Mouse (Mus musculus) spleen, adult 2 months (tissue): Measurements from ENCODE around the gene Hist1h2bj.

Source experiments
- CTCF ChIP-seq: fragments of 200-500 bp; IDR thresholded peaks from 2 replicates; pipeline ENCODE4 v1.5.1; 2011; ENCODE audit warnings: mild to moderate bottlenecking, inconsistent platforms; ENCODE audit not compliant: insufficient read depth, insufficient read length, insufficient replicate concordance; ENCODE audit errors: extremely low read depth
- POLR2A ChIP-seq: fragments of 200-500 bp; IDR thresholded peaks from 2 replicates; pipeline ENCODE4 v1.6.1; 2011; ENCODE audit warnings: low read depth, low read length, inconsistent platforms

DNA sequence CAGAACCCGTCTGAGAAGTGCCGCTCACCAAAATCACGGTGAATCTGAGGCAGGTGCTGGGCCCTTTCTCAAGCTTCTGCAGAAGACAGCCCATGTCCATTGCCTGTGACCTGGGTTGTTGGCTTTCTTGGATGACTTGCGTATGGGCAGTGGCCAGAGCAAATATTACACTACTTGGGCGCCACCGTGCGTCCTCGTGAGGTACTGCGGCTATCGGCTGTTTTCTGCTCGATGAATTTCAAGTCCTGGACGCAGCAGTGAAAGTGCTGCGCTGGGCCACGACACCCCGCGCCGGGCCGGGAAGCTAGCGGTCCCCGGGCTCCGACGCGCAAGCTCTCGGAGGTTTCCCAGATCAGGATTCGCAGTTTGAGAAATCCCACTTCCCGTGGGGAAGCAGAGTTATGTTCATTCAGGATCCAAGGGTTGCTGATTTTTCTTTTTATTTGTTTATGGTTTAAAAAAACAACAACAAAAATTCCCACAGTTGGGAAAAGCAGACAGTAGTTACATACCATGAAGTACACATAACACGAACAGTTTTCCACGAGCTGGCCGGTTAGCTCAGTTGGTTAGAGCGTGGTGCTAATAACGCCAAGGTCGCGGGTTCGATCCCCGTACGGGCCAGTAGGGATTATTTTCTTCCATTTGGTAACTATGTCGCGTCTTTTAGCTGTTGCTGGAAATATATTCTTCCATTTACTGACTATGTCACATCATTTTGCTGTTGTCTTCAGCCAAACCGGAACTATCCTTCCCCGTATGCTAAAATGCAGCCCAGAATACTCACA is 14.1 kb upstream of the Hist1h2bj start:
- no peak for TF ChIP-seq POLR2A
- peak; percentile 89; the same call in 1 of the 2 replicates for TF ChIP-seq CTCF
